Mouse (Mus musculus) liver, adult 2 months (tissue): ENCODE results near the gene Slc17a7.

ENCODE experiments used
- CTCF ChIP-seq: fragments of 200-500 bp; IDR thresholded peaks from 2 replicates; pipeline ENCODE4 v1.5.1; 2011; ENCODE audit warnings: low read depth, low read length, control low read depth
- POLR2A ChIP-seq: fragments of 200-500 bp; IDR thresholded peaks from 2 replicates; pipeline ENCODE4 v1.6.1; 2011; ENCODE audit warnings: low read length, control low read depth; ENCODE audit not compliant: insufficient read depth; ENCODE audit errors: extremely low read depth

DNA sequence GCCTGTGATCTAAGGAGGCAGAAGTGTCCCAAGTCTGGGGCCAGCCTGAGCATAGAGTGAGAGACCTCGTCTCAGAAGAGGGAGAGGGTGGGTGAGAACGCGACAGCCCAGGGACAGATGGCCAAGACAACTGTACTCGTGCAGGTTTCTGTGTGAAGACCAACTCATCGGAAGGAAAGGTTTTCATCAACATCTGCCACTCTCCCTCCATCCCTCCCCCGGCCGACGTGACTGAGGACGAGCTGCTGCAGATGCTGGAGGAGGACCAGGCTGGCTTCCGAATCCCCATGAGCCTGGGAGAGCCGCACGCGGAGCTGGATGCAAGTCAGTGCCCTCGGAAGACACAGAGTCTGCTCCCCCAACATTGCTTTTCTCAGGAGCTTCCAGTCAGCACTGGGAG, 6.3 kb upstream of the Slc17a7 start:
- TF ChIP-seq POLR2A: no peak
- TF ChIP-seq CTCF: no peak
